Mouse (Mus musculus): ENCODE data around the gene Dock10. TPM values are rescaled to one million over a fixed set of nuclear protein-coding genes. Genes with fewer than 3 reads are reported as not detected.
A peak's percentile ranks its signal among the peaks of the same experiment; 100 is the strongest.

Gene Dock10
- polyA plus RNA-seq (2015; fragmentation: Nextera tagmentation; extraction: Ambion mirVana) = 2.2 and 3.2 TPM in 2 replicates

DNA sequence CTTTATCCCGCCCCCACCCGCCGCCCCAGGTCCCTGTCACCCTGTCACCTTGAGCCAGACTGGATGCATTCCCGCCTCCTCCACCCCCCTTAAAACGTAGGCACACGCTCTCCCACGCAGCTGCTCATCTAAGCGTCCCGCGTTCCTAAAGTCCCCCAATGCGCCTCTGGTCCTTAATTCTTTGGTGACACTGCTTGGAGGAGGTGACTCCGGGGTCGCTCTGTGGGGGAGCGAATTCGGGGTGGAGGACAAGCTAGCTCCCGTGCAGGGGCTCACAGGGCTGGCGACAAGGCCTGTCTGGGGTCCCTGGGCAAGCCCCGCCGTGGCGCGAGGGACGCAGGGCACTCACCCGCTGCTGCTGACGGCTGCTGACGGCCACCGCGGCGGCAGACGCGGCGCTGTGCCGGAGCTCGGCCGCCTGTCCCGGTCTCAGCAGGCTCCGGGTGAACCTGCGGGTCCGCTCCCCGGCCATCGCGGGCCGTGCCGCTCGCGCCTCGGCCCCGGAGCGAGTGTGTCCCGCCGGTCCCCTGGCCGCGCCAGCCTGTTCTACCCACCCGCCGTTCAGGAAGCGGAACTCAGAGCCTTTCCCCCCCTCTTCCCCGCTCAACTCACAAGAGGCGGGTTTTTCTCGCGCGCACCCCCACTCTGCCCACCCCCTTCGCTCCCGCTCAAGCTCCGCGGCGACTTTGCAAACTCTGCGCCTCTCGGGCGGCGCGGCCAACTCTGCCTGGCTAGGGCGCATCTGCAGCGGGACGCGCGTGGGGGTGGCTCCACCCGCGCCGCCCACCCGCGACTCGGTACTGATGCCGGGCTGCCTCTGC lies at the start of gene Dock10:
Gene Dock10, minus strand, starts transcription at position 551 of the 821 bp plus-strand sequence.
- H3K36me3 ChIP-seq = no peaks in the 10 kb centered on the region
- peaks cover 35% of the 10 kb centered on the region for H3K27me3 ChIP-seq
- peak within 1 kb of the TSS; percentile 67 for H3K4me2 ChIP-seq
- DNase-seq = no peak
- H3K4me3 ChIP-seq (replicated peaks) = peak within 1 kb of the TSS; percentile 59
- H3K27ac ChIP-seq = no peak within 1 kb of the TSS
- WGBS (ENCODE audit: insufficient replicate concordance) = under 1% methylated on average over 80 of the region's 82 CpGs
- H3K9ac ChIP-seq = peak within 1 kb of the TSS; percentile 49
- peak; percentile 36 for ATAC-seq (ENCODE audit: low read depth)
- H3K9me3 ChIP-seq (replicated peaks) = no peaks in the 10 kb centered on the region
- H3K4me1 ChIP-seq (replicated peaks) = peaks cover 12% of the 10 kb centered on the region

GRCm38 (mm10) chr1:80806835-80807398 lies 48.6 kb upstream of the Dock10 start:
- Histone ChIP-seq H3K4me3 (replicated peaks) (no peak overlapping the region), H3K9me3 (replicated peaks) (no peaks in the 10 kb centered on the region), H3K27me3 (no peaks in the 10 kb centered on the region), H3K27ac (no peak overlapping the region), H3K36me3 (no peaks in the 10 kb centered on the region), H3K4me2 (no peak overlapping the region), H3K9ac (no peak overlapping the region), H3K4me1 (replicated peaks) (no peaks in the 10 kb centered on the region)
- no peak for ATAC-seq (ENCODE audit: low read depth)
- 53% methylated on average over 3 of the region's 3 CpGs for WGBS (ENCODE audit: insufficient replicate concordance)
- DNase-seq = no peak

DNA sequence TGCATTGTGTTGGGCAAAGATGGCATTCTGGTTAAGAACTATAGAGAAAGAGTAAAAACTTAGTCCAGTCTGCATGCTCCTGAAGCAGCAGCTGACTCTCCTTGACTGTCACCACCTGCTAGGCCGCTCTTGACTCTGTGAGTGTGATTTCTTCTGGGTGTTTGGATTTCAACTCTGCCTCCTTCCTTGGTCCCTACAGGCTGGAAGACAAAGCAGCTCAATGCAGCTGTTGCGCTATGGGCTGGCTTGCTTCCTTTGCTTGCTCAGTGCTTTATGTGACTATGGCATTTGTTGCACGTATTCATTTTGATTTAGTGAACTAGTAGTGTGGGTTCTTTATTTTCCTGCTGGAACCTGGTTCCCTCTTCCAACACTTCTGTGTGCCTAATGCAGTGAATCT lies 43.7 kb upstream of the Dock10 start:
- no peak for ATAC-seq (ENCODE audit: low read depth)
- 75% methylated on average over 3 of the region's 3 CpGs for WGBS (ENCODE audit: insufficient replicate concordance)
- no peaks in the 10 kb centered on the region for H3K9me3 ChIP-seq (replicated peaks)
- no peaks in the 10 kb centered on the region for H3K4me1 ChIP-seq (replicated peaks)
- H3K4me3 ChIP-seq (replicated peaks) = no peak overlapping the region
- H3K27me3 ChIP-seq = no peaks in the 10 kb centered on the region
- H3K27ac ChIP-seq = no peak overlapping the region
- no peak for DNase-seq
- H3K9ac ChIP-seq = no peak overlapping the region
- no peaks in the 10 kb centered on the region for H3K36me3 ChIP-seq
- no peak overlapping the region for H3K4me2 ChIP-seq

GRCm38 (mm10) chr1:80785066-80785779 lies 26.9 kb upstream of the Dock10 start:
- Histone ChIP-seq H3K4me3 (replicated peaks) (no peak overlapping the region), H3K9ac (no peak overlapping the region), H3K4me2 (no peak overlapping the region), H3K9me3 (replicated peaks) (no peaks in the 10 kb centered on the region), H3K27ac (no peak overlapping the region), H3K36me3 (no peaks in the 10 kb centered on the region), H3K4me1 (replicated peaks) (no peaks in the 10 kb centered on the region), H3K27me3 (no peaks in the 10 kb centered on the region)
- ATAC-seq (ENCODE audit: low read depth) (no peak), DNase-seq (no peak)
- WGBS (ENCODE audit: insufficient replicate concordance) = 43% methylated on average over 2 of the region's 2 CpGs

DNA sequence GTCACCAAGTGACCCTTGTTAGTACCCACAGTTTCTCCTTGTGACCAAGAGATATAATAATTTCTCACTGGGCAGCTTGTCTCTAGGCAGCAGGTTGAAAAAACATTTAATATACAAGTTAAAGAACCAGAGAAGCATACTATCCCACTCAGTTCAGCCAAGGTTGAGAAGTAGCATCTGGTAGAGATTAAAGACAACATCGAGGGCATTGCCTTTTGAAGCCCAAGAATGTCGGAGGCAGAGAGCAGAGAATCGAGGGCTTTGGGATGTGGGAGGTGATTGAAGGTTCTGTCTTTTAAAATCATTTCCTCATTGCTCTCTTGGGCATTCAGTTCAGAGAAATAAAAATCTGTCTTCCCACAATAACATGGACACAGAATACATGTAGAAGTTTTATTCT lies 25.8 kb upstream of the Dock10 start:
- no peak overlapping the region for H3K27ac ChIP-seq
- H3K4me1 ChIP-seq (replicated peaks) = no peaks in the 10 kb centered on the region
- no peak overlapping the region for H3K4me2 ChIP-seq
- H3K27me3 ChIP-seq = no peaks in the 10 kb centered on the region
- no peak overlapping the region for H3K4me3 ChIP-seq (replicated peaks)
- no peak overlapping the region for H3K9ac ChIP-seq
- H3K36me3 ChIP-seq = no peaks in the 10 kb centered on the region
- DNase-seq (no peak), ATAC-seq (ENCODE audit: low read depth) (no peak)
- 67% methylated on average over 3 of the region's 3 CpGs for WGBS (ENCODE audit: insufficient replicate concordance)
- no peaks in the 10 kb centered on the region for H3K9me3 ChIP-seq (replicated peaks)

GRCm38 (mm10) chr1:80765504-80765903 lies 7.2 kb upstream of the Dock10 start:
- Histone ChIP-seq H3K27me3 (no peaks in the 10 kb centered on the region), H3K4me3 (replicated peaks) (no peak overlapping the region), H3K4me1 (replicated peaks) (no peaks in the 10 kb centered on the region), H3K27ac (no peak overlapping the region), H3K9me3 (replicated peaks) (no peaks in the 10 kb centered on the region), H3K36me3 (no peaks in the 10 kb centered on the region), H3K4me2 (no peak overlapping the region), H3K9ac (no peak overlapping the region)
- WGBS (ENCODE audit: insufficient replicate concordance) = 53% methylated on average over 2 of the region's 2 CpGs
- DNase-seq (no peak), ATAC-seq (ENCODE audit: low read depth) (no peak)

GRCm38 (mm10) chr1:80763042-80763950 lies 5.0 kb upstream of the Dock10 start:
- Histone ChIP-seq H3K4me3 (replicated peaks) (no peak overlapping the region), H3K4me1 (replicated peaks) (peaks cover 5% of the 10 kb centered on the region; the same call in 1 of the 2 replicates), H3K27ac (no peak overlapping the region), H3K4me2 (no peak overlapping the region), H3K27me3 (peaks cover 16% of the 10 kb centered on the region), H3K9ac (no peak overlapping the region), H3K9me3 (replicated peaks) (no peaks in the 10 kb centered on the region), H3K36me3 (no peaks in the 10 kb centered on the region)
- no peak for ATAC-seq (ENCODE audit: low read depth)
- no peak for DNase-seq
- whole genome bisulfite sequencing (ENCODE audit: insufficient replicate concordance) = 31% methylated on average over 4 of the region's 4 CpGs

- no peak for ATAC-seq (ENCODE audit: low read depth)
- peak overlapping the region; percentile 59 for H3K4me3 ChIP-seq (replicated peaks)
- H3K4me1 ChIP-seq (replicated peaks) = peaks cover 12% of the 10 kb centered on the region
- H3K4me2 ChIP-seq = peak overlapping the region; percentile 67
- H3K27me3 ChIP-seq = peaks cover 35% of the 10 kb centered on the region
- no peaks in the 10 kb centered on the region for H3K9me3 ChIP-seq (replicated peaks)
- H3K27ac ChIP-seq = no peak overlapping the region
- H3K9ac ChIP-seq = no peak overlapping the region; the same call in 1 of the 2 replicates
- 12% methylated on average over 6 of the region's 6 CpGs for WGBS (ENCODE audit: insufficient replicate concordance)
- no peak for DNase-seq
- no peaks in the 10 kb centered on the region for H3K36me3 ChIP-seq
These were observed 464 bp upstream of the Dock10 start for GRCm38 (mm10) chr1:80758798-80759184.

DNA sequence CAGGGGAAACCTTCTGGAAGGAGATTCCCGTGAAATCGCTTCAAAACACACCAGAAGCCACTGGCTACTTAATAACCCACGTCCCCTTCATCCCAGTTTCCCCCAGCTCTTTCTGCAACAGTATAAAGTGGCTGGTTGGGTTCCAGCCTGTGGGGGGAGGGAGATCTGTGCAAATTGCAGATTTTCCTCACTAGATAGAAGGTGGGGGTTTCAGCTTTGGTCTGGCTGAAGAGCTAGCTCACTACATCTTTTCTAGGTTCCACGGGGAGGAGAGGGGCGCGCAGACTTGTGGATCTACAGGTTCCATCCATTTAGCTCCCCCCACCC lies 714 bp downstream of the Dock10 start:
- H3K4me3 ChIP-seq (replicated peaks) = peak overlapping the region; percentile 59

GRCm38 (mm10) chr1:80756824-80757649 lies 1.3 kb downstream of the Dock10 start:
- H3K4me1 ChIP-seq (replicated peaks) = peaks cover 12% of the 10 kb centered on the region
- no peak overlapping the region for H3K9ac ChIP-seq
- WGBS (ENCODE audit: insufficient replicate concordance) = under 1% methylated on average over 14 of the region's 14 CpGs
- DNase-seq = no peak
- H3K4me2 ChIP-seq = peak overlapping the region; percentile 67
- peak overlapping the region; percentile 59 for H3K4me3 ChIP-seq (replicated peaks)
- H3K9me3 ChIP-seq (replicated peaks) = no peaks in the 10 kb centered on the region
- no peak overlapping the region for H3K27ac ChIP-seq
- H3K27me3 ChIP-seq = peaks cover 35% of the 10 kb centered on the region
- H3K36me3 ChIP-seq = no peaks in the 10 kb centered on the region
- peak; percentile 52 for ATAC-seq (ENCODE audit: low read depth)

More for the DNA sequence above, 714 bp downstream of the Dock10 start:
- peaks cover 35% of the 10 kb centered on the region for H3K27me3 ChIP-seq
- DNase-seq (no peak), ATAC-seq (ENCODE audit: low read depth) (0 out of 2 replicates have a peak, but pooled peaks have one; percentile 5)
- H3K9me3 ChIP-seq (replicated peaks) = no peaks in the 10 kb centered on the region
- H3K4me2 ChIP-seq = peak overlapping the region; percentile 67
- H3K4me1 ChIP-seq (replicated peaks) = peaks cover 12% of the 10 kb centered on the region
- H3K36me3 ChIP-seq = no peaks in the 10 kb centered on the region
- 0% methylated on average over 6 of the region's 6 CpGs for WGBS (ENCODE audit: insufficient replicate concordance)
- H3K27ac ChIP-seq = no peak overlapping the region
- no peak overlapping the region for H3K9ac ChIP-seq

Measured in liver, embryonic 13.5 days (tissue).